Mouse (Mus musculus) inflammation-experienced regulatory T-cells, adult 6 months (primary cell): ENCODE data around the gene Spg7. TPM values are rescaled to one million over a fixed set of nuclear protein-coding genes. Genes with fewer than 3 reads are reported as not detected.

Experiments
- ATAC-seq: one replicate; pipeline ENCODE4 v1.8.0; 2017
- polyA plus RNA-seq, 3 experiments: library from polyadenylated mRNA; unstranded; fragments of 100-300 nt; shearing (Covaris generic); gene quantifications; one replicate each; pipeline ENCODE4 v1.2.1; 2017

Spg7 gene
- polyA plus RNA-seq, 3 experiments from 2014 or later: 16.5 to 35.2 (median 19.0) TPM

- no peak for ATAC-seq
Measured at GRCm38 (mm10) chr8:123134149-123134713, 71.5 kb downstream of the Spg7 start.

DNA sequence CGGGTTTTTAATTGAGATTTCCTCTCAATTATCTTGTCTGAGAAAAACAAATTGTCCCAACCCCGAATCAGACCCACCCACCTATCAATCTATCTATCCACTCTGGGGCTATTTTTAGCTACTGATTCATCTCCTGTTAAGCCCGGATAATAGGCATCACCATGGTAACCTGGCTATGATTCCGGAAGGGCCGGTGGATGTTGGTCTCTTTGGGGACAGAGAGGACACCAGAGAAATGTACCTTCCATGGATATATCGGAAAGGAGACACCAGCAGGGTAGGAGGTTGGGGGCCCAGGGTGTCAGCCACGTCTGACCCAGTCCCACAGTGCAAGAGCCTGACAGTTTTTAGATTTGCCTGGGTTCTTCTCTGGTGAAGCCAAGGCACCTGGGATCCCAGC lies 72.7 kb downstream of the Spg7 start:
- no peak for ATAC-seq

DNA sequence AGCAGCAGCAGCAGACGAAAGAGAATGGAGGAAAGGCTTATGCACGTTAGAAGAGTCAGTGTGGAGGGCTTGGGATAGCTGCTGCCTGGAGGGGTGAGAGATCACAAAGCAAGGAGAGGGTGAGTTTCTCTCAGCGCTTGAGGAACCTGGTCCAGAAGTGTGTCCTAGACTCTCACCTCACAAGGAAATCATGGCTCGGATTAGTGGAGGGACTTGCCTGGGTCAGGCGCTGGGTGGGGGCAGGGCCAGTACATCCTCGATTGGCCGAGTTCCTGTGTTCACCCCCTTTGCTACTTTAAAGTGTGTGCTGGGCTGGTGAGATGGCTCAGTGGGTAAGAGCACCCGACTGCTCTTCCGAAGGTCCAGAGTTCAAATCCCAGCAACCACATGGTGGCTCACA lies 73.1 kb downstream of the Spg7 start:
- ATAC-seq: no peak

DNA sequence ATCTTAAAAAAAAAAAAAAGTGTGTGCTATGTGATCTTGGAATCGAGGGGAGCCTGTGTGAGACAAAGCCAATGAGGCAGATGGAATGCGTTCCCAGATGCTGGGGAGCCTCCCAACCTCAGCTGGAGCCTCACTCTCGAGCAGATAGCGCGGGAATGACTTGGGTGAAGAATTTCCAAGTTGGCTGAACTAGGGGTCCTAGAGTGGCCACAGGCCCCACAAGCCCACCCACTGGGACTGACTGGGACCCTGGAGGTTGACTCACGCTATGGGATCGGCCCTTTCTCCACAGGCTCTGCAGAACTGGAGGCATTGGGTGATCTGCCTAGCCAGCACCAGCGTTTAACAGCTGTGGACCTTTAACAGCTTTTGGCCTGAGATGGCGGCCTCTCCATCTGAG lies 73.5 kb downstream of the Spg7 start:
- ATAC-seq: no peak

GRCm38 (mm10) chr8:123137645-123138077 lies 74.9 kb downstream of the Spg7 start:
- no peak for ATAC-seq

GRCm38 (mm10) chr8:123138741-123139140 lies 76.0 kb downstream of the Spg7 start:
- ATAC-seq: no peak

DNA sequence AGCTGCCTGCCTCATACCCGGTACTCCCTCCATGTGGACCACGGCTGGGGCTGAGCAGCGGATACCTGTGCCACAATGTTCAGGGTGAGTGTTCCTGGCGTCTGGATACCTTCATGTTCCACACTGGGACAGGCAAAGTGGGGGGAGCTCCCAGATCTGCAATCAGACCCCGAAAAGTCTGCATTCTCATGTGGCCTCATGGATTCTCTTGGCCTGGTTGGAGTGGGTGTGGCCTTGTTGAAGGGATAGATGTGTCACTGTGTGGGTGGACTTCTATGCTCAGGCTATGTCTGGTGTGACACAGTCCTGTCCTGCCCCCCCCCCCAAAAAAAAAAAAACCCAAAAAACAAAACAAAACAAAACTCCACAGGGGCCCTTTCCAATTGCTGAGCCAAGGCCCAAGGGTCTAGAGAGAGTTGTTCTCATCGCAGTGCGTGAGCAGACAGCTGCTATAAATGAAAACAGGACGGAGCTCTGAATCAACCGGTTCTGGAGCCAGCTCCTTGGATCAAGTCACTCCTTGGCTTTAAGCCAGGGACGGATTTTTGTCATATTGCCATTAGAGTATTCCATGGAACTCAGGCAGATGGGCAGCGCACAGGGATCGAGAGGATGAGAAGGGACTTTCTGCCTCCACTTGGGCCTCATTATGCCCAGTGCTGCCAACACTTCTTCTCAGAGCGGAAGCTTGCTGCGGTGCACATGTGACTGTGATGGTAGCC lies 79.2 kb downstream of the Spg7 start:
- no peak for ATAC-seq

- no peak for ATAC-seq
Measured at GRCm38 (mm10) chr8:123145279-123145678, 82.5 kb downstream of the Spg7 start.

- no peak for ATAC-seq
Measured at GRCm38 (mm10) chr8:123146390-123146789, 83.6 kb downstream of the Spg7 start.

Other genes starting within 250 kb of the Spg7 start
- under 1 TPM in 2 of 3 experiments, not detected in 1; 0.67 to 0.81 TPM for gene Cdh15, start 215.0 kb upstream of the Spg7 start, polyA plus RNA-seq
- gene Ankrd11, start 20.7 kb upstream of the Spg7 start, polyA plus RNA-seq: 100 to 1,000 TPM in 1 of 3 experiments, 10 to 100 TPM in 2; 54.0 to 105 (median 84.1) TPM
- gene Rpl13, start 39.4 kb downstream of the Spg7 start, polyA plus RNA-seq: 1,000 to 10,000 TPM; 1,514 to 2,679 (median 2,672) TPM
- 10 to 100 TPM in 1 of 3 experiments, 1 to 10 TPM in 2; 1.2 to 13.6 (median 6.6) TPM for gene Cpne7, start 54.4 kb downstream of the Spg7 start, polyA plus RNA-seq
- gene Sult5a1, start 95.4 kb downstream of the Spg7 start, polyA plus RNA-seq: under 1 TPM in 1 of 3 experiments, not detected in 2; 0.20 TPM
- not detected for gene Dpep1, start 123.3 kb downstream of the Spg7 start, polyA plus RNA-seq
- gene Chmp1a, start 149.8 kb downstream of the Spg7 start, polyA plus RNA-seq: 100 to 1,000 TPM; 110 to 199 (median 154) TPM
- gene Spata33, start 149.9 kb downstream of the Spg7 start, polyA plus RNA-seq: not detected
- gene Cdk10, start 161.9 kb downstream of the Spg7 start, polyA plus RNA-seq: 10 to 100 TPM; 16.4 to 29.7 (median 24.3) TPM
- 1 to 10 TPM; 6.3 to 7.7 (median 6.5) TPM for gene Spata2l, start 173.3 kb downstream of the Spg7 start, polyA plus RNA-seq
- gene Zfp276, start 191.3 kb downstream of the Spg7 start, polyA plus RNA-seq: 1 to 10 TPM; 4.2 to 5.1 (median 5.1) TPM
- 10 to 100 TPM in 1 of 3 experiments, 1 to 10 TPM in 2; 7.3 to 12.9 (median 7.4) TPM for gene Vps9d1, start 191.4 kb downstream of the Spg7 start, polyA plus RNA-seq